Mouse (Mus musculus): ENCODE data around the gene Sf3a1. TPM values are rescaled to one million over a fixed set of nuclear protein-coding genes. Genes with fewer than 3 reads are reported as not detected.

Gene Sf3a1
- polyA plus RNA-seq, 1 experiment = 39.7 TPM

- TF ChIP-seq CTCF (IDR thresholded peaks at IDR 0.05; ENCODE audit: control insufficient read depth, insufficient read depth, low read length) (no peak), POLR2A (IDR thresholded peaks at IDR 0.05; ENCODE audit: borderline replicate concordance, control insufficient read depth, low read depth, low read length) (no peak)
- H3K27ac ChIP-seq (ENCODE audit: control insufficient read depth, insufficient read depth, low read depth, low read length, poor library complexity) = peak overlapping the region; percentile 71
- H3K4me3 ChIP-seq (replicated peaks; ENCODE audit: control insufficient read depth, low read depth, low read length) = peak overlapping the region; percentile 72
- 7% methylated on average over 3 of the region's 3 CpGs for WGBS
- peaks cover 1% of the 10 kb centered on the region; the same call in 1 of the 2 replicates for H3K4me1 ChIP-seq (ENCODE audit: control insufficient read depth, insufficient read depth, low read length)
Observed at GRCm38 (mm10) chr11:4117372-4118071, 42.6 kb upstream of the Sf3a1 start.

- Histone ChIP-seq H3K4me1 (ENCODE audit: control insufficient read depth, insufficient read depth, low read length) (peaks cover 1% of the 10 kb centered on the region; the same call in 1 of the 2 replicates), H3K27ac (ENCODE audit: control insufficient read depth, insufficient read depth, low read depth, low read length, poor library complexity) (peak overlapping the region; percentile 71), H3K4me3 (replicated peaks; ENCODE audit: control insufficient read depth, low read depth, low read length) (peak overlapping the region; percentile 72)
- TF ChIP-seq CTCF (IDR thresholded peaks at IDR 0.05; ENCODE audit: control insufficient read depth, insufficient read depth, low read length) = no peak
- peak; percentile 67; the same call in 1 of the 2 replicates for TF ChIP-seq POLR2A (IDR thresholded peaks at IDR 0.05; ENCODE audit: borderline replicate concordance, control insufficient read depth, low read depth, low read length)
- 2% methylated on average over 41 of the region's 41 CpGs for WGBS
Observed at GRCm38 (mm10) chr11:4118081-4118921, 41.8 kb upstream of the Sf3a1 start.

GRCm38 (mm10) chr11:4119635-4120034 is 40.5 kb upstream of the Sf3a1 start:
- H3K4me1 ChIP-seq (ENCODE audit: control insufficient read depth, insufficient read depth, low read length) = peaks cover 4% of the 10 kb centered on the region
- WGBS = 13% methylated on average over 5 of the region's 5 CpGs
- H3K4me3 ChIP-seq (replicated peaks; ENCODE audit: control insufficient read depth, low read depth, low read length) = no peak overlapping the region
- TF ChIP-seq CTCF (IDR thresholded peaks at IDR 0.05; ENCODE audit: control insufficient read depth, insufficient read depth, low read length) (no peak), POLR2A (IDR thresholded peaks at IDR 0.05; ENCODE audit: borderline replicate concordance, control insufficient read depth, low read depth, low read length) (no peak)
- H3K27ac ChIP-seq (ENCODE audit: control insufficient read depth, insufficient read depth, low read depth, low read length, poor library complexity) = no peak overlapping the region

- H3K27ac ChIP-seq (ENCODE audit: control insufficient read depth, insufficient read depth, low read depth, low read length, poor library complexity) = no peak overlapping the region
- WGBS = 89% methylated on average over 3 of the region's 3 CpGs
- peaks cover 4% of the 10 kb centered on the region for H3K4me1 ChIP-seq (ENCODE audit: control insufficient read depth, insufficient read depth, low read length)
- H3K4me3 ChIP-seq (replicated peaks; ENCODE audit: control insufficient read depth, low read depth, low read length) = no peak overlapping the region
- TF ChIP-seq POLR2A (IDR thresholded peaks at IDR 0.05; ENCODE audit: borderline replicate concordance, control insufficient read depth, low read depth, low read length) = no peak
- no peak for TF ChIP-seq CTCF (IDR thresholded peaks at IDR 0.05; ENCODE audit: control insufficient read depth, insufficient read depth, low read length)
Observed at GRCm38 (mm10) chr11:4121691-4122090, 38.5 kb upstream of the Sf3a1 start.

- Histone ChIP-seq H3K27ac (ENCODE audit: control insufficient read depth, insufficient read depth, low read depth, low read length, poor library complexity) (no peak overlapping the region), H3K4me1 (ENCODE audit: control insufficient read depth, insufficient read depth, low read length) (peaks cover 2% of the 10 kb centered on the region), H3K4me3 (replicated peaks; ENCODE audit: control insufficient read depth, low read depth, low read length) (no peak overlapping the region)
- 83% methylated on average over 5 of the region's 5 CpGs for WGBS
- no peak for TF ChIP-seq POLR2A (IDR thresholded peaks at IDR 0.05; ENCODE audit: borderline replicate concordance, control insufficient read depth, low read depth, low read length)
- no peak for TF ChIP-seq CTCF (IDR thresholded peaks at IDR 0.05; ENCODE audit: control insufficient read depth, insufficient read depth, low read length)
Observed at GRCm38 (mm10) chr11:4122226-4122625, 37.9 kb upstream of the Sf3a1 start.

GRCm38 (mm10) chr11:4122742-4123579 is 37.2 kb upstream of the Sf3a1 start, which contains the start of gene Sec14l2:
Gene Sec14l2 (minus strand): TSS chr11:4123415.
- TF ChIP-seq POLR2A (IDR thresholded peaks at IDR 0.05; ENCODE audit: borderline replicate concordance, control insufficient read depth, low read depth, low read length) (no peak), CTCF (IDR thresholded peaks at IDR 0.05; ENCODE audit: control insufficient read depth, insufficient read depth, low read length) (no peak)
- Histone ChIP-seq H3K27ac (ENCODE audit: control insufficient read depth, insufficient read depth, low read depth, low read length, poor library complexity) (0 out of 2 replicates have a peak within 1 kb of the TSS, but pooled peaks have one; percentile 2), H3K4me3 (replicated peaks; ENCODE audit: control insufficient read depth, low read depth, low read length) (no peak within 1 kb of the TSS), H3K4me1 (ENCODE audit: control insufficient read depth, insufficient read depth, low read length) (peaks cover 2% of the 10 kb centered on the region)
- 44% methylated on average over 10 of the region's 10 CpGs for WGBS

- TF ChIP-seq CTCF (IDR thresholded peaks at IDR 0.05; ENCODE audit: control insufficient read depth, insufficient read depth, low read length) (peak; percentile 82), POLR2A (IDR thresholded peaks at IDR 0.05; ENCODE audit: borderline replicate concordance, control insufficient read depth, low read depth, low read length) (no peak)
- Histone ChIP-seq H3K4me3 (replicated peaks; ENCODE audit: control insufficient read depth, low read depth, low read length) (no peak overlapping the region), H3K27ac (ENCODE audit: control insufficient read depth, insufficient read depth, low read depth, low read length, poor library complexity) (no peak overlapping the region), H3K4me1 (ENCODE audit: control insufficient read depth, insufficient read depth, low read length) (peaks cover 2% of the 10 kb centered on the region)
- 58% methylated on average over 5 of the region's 5 CpGs for WGBS
Observed at GRCm38 (mm10) chr11:4123922-4124321, 36.2 kb upstream of the Sf3a1 start.
